Mouse (Mus musculus): ENCODE data around the gene Krtcap2. TPM values are rescaled to one million over a fixed set of nuclear protein-coding genes. Genes with fewer than 3 reads are reported as not detected.

Krtcap2 gene
- polyA plus RNA-seq, 1 experiment from 2014 or later: 282 TPM

DNA sequence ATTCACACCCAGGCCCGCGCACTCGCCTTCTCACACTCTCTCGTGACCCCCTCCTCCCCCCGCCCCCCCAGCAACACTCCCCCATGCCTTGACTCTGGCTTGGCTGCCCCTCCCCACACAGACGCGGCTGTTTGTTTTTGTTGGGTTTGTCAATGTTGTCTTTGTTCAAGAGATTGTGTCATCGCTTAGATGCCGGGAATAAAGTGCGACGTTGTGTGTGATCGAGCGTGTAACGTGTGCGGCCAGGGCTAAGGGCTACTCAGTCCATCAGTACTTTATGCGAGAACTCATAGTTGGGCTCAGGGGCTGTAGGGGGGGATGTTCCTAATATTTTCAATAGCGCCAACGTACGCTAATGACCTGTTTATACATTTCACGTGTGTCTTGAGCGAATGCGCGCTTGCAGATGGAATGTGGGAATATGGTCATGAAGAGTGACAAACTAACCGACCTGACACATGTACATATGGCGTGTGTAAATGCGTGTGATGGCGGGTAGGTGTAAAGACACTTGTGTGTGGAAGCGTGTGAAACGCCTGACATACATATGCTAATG, 34.4 kb downstream of the Krtcap2 start:
- peak overlapping the region; percentile 74 for H3K27ac ChIP-seq (replicated peaks)
- H3K4me3 ChIP-seq: peak overlapping the region; percentile 61
- peaks cover 46% of the 10 kb centered on the region for H3K4me1 ChIP-seq
- H3K27me3 ChIP-seq (ENCODE audit: low read depth, poor library complexity, severe bottlenecking): peaks cover 76% of the 10 kb centered on the region
- DNase-seq (ENCODE audit: low spot score): peak; percentile 34
- no peaks in the 10 kb centered on the region for H3K36me3 ChIP-seq
- WGBS: under 1% methylated on average over 29 of the region's 29 CpGs
- H3K9me3 ChIP-seq (replicated peaks): no peaks in the 10 kb centered on the region

DNA sequence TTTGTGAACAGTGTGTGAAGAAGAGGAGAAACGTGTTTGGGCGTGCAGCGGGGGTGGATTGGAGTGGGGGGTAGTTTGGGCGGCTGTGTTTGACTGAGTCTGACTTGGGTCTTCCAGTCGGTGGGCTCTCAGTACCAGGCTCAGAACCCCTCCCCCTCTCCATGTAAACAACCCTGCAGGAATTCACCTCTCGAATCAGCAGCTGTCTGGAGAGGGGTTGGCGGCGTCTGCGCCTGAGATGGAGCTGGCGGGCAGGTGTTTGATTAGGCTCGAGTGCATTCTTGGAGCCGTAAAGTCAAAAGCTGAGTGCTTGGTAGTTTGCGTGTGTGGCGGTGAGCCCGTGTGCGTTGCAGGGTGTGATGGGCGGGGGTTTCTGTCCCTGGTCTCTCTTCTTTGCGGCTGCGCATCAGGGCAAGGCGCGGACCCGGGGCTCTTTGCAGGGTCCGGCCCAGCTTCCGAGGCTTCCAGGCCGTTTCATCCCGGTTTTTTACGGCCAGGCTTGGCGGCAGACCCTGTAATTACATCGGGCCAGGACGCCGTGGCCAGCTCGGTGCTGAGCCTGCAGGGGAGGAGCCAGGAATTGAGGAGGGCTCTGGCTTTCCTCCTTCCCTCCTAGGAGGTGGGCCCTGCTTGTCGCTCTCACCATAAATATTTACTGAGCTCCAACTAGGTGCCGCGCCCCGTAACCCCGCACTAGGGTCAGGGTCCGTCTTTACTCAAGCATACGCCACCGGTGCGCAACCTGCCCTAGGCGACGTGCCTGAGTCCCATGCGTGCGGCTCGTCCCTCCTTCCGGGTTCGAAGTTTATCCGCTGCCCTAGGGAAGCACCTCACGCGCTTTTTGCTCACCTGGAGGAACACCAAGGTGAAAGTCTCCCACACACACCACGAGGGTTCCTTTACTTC, 35.1 kb downstream of the Krtcap2 start, which contains the start of gene Efna1:
Efna1 (minus strand) TSS at position 537 of the 906 bp plus-strand sequence.
- H3K27me3 ChIP-seq (ENCODE audit: low read depth, poor library complexity, severe bottlenecking): peaks cover 72% of the 10 kb centered on the region
- H3K4me3 ChIP-seq: peak within 1 kb of the TSS; percentile 61
- H3K36me3 ChIP-seq: no peaks in the 10 kb centered on the region
- H3K4me1 ChIP-seq: peaks cover 46% of the 10 kb centered on the region
- peak within 1 kb of the TSS; percentile 74 for H3K27ac ChIP-seq (replicated peaks)
- H3K9me3 ChIP-seq (replicated peaks): no peaks in the 10 kb centered on the region
- peak; percentile 64 for DNase-seq (ENCODE audit: low spot score)
- WGBS: under 1% methylated on average over 52 of the region's 52 CpGs

- H3K4me1 ChIP-seq: peaks cover 46% of the 10 kb centered on the region
- peak overlapping the region; percentile 70 for H3K27ac ChIP-seq (replicated peaks)
These were observed 36.0 kb downstream of the Krtcap2 start for GRCm38 (mm10) chr3:89281579-89282290.

DNA sequence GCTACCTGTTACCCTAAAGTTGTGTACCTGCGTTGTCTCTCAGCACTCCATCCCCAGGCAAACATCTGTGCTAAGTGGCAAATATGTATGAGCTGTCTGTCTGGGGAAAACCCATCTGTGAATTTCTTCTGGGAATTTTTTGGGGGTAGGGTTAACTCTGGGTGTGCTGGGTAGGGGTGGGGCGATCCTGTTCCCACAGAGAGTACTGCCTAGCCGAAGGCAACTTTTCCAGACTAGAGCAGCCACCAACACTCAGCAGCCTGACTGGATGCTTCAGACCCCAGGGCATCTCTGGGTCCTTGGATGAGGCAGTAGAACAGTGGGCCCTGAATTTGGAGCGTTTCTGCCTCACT, 36.5 kb downstream of the Krtcap2 start:
- DNase-seq (ENCODE audit: low spot score): no peak
- Histone ChIP-seq H3K36me3 (no peaks in the 10 kb centered on the region), H3K4me3 (no peak overlapping the region), H3K9me3 (replicated peaks) (no peaks in the 10 kb centered on the region), H3K27ac (replicated peaks) (peak overlapping the region; percentile 70), H3K27me3 (ENCODE audit: low read depth, poor library complexity, severe bottlenecking) (peaks cover 58% of the 10 kb centered on the region), H3K4me1 (peaks cover 43% of the 10 kb centered on the region)
- 28% methylated on average over 4 of the region's 4 CpGs for WGBS

More at GRCm38 (mm10) chr3:89281579-89282290, 36.0 kb downstream of the Krtcap2 start:
- Histone ChIP-seq H3K36me3 (no peaks in the 10 kb centered on the region), H3K4me3 (peak overlapping the region; percentile 61), H3K27me3 (ENCODE audit: low read depth, poor library complexity, severe bottlenecking) (peaks cover 63% of the 10 kb centered on the region), H3K9me3 (replicated peaks) (no peaks in the 10 kb centered on the region)
- 10% methylated on average over 20 of the region's 20 CpGs for WGBS
- DNase-seq (ENCODE audit: low spot score): peak; percentile 86

- 92% methylated on average over 3 of the region's 3 CpGs for WGBS
- Histone ChIP-seq H3K4me3 (no peak overlapping the region), H3K27me3 (ENCODE audit: low read depth, poor library complexity, severe bottlenecking) (peaks cover 38% of the 10 kb centered on the region), H3K36me3 (no peaks in the 10 kb centered on the region), H3K27ac (replicated peaks) (no peak overlapping the region), H3K4me1 (peaks cover 44% of the 10 kb centered on the region), H3K9me3 (replicated peaks) (no peaks in the 10 kb centered on the region)
- DNase-seq (ENCODE audit: low spot score): no peak
These were observed 38.5 kb downstream of the Krtcap2 start for GRCm38 (mm10) chr3:89284261-89284660.

GRCm38 (mm10) chr3:89285526-89285925, 39.8 kb downstream of the Krtcap2 start:
- no peak overlapping the region for H3K27ac ChIP-seq (replicated peaks)
- no peak for DNase-seq (ENCODE audit: low spot score)
- H3K27me3 ChIP-seq (ENCODE audit: low read depth, poor library complexity, severe bottlenecking): peaks cover 25% of the 10 kb centered on the region
- H3K4me3 ChIP-seq: no peak overlapping the region
- no peaks in the 10 kb centered on the region for H3K9me3 ChIP-seq (replicated peaks)
- no peaks in the 10 kb centered on the region for H3K36me3 ChIP-seq
- peaks cover 33% of the 10 kb centered on the region for H3K4me1 ChIP-seq
- 53% methylated on average over 2 of the region's 2 CpGs for WGBS

DNA sequence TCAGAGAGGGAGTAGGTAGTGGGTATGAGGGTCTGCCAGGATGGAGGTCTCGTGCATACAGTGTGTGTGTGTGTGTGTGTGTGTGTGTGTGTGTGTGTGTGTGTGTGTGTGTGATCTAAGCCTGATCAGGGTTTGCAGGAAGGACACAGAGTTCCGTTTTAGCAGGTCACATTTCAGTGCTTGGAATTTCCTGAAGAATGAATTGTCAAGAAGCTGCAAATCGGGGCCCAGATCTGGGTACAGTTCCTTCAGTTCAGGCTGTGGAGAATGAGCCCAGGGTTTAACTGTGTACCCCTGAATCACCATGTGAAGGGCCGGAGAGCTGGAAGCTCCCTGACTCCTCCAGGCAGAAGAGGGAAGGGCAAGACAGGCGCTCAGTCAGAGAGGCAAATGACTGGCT, 41.5 kb downstream of the Krtcap2 start:
- 58% methylated on average over 5 of the region's 5 CpGs for WGBS
- Histone ChIP-seq H3K36me3 (no peaks in the 10 kb centered on the region), H3K27ac (replicated peaks) (no peak overlapping the region), H3K4me3 (no peak overlapping the region), H3K4me1 (peaks cover 15% of the 10 kb centered on the region), H3K27me3 (ENCODE audit: low read depth, poor library complexity, severe bottlenecking) (peaks cover 9% of the 10 kb centered on the region; the same call in 1 of the 2 replicates), H3K9me3 (replicated peaks) (no peaks in the 10 kb centered on the region)
- no peak for DNase-seq (ENCODE audit: low spot score)

GRCm38 (mm10) chr3:89288503-89288928, 42.8 kb downstream of the Krtcap2 start:
- Histone ChIP-seq H3K4me3 (no peak overlapping the region), H3K27me3 (ENCODE audit: low read depth, poor library complexity, severe bottlenecking) (peaks cover 4% of the 10 kb centered on the region; the same call in 1 of the 2 replicates), H3K36me3 (no peaks in the 10 kb centered on the region), H3K27ac (replicated peaks) (no peak overlapping the region), H3K9me3 (replicated peaks) (no peaks in the 10 kb centered on the region), H3K4me1 (peaks cover 14% of the 10 kb centered on the region; the same call in 1 of the 2 replicates)
- WGBS: 61% methylated on average over 7 of the region's 7 CpGs
- no peak for DNase-seq (ENCODE audit: low spot score)

DNA sequence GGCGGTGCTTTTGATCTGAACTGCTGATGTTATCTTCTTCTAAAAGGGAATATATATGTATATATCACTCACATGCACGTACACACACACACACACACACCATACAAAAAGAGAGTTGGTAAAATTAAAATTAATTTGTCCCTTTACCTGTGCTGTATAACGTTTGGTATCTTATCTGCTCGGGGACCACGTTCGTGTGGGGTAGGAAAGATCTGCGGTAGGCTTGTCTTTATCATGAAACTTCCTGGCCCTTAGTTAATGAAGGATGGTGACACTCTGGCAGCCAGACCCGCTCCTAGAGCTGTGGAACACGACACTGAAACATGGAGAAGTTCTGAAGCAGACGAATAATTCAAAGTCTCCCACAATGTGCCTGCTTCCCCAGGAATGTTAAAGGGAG, 46.1 kb downstream of the Krtcap2 start:
- 81% methylated on average over 10 of the region's 10 CpGs for WGBS
- no peak overlapping the region for H3K4me3 ChIP-seq
- DNase-seq (ENCODE audit: low spot score): no peak

GRCm38 (mm10) chr3:89292303-89292702, 46.5 kb downstream of the Krtcap2 start:
- Histone ChIP-seq H3K27ac (replicated peaks) (no peak overlapping the region), H3K9me3 (replicated peaks) (no peaks in the 10 kb centered on the region), H3K4me1 (peaks cover 14% of the 10 kb centered on the region; the same call in 1 of the 2 replicates), H3K27me3 (ENCODE audit: low read depth, poor library complexity, severe bottlenecking) (no peaks in the 10 kb centered on the region), H3K4me3 (no peak overlapping the region), H3K36me3 (no peaks in the 10 kb centered on the region)
- 74% methylated on average over 5 of the region's 5 CpGs for WGBS
- no peak for DNase-seq (ENCODE audit: low spot score)

More for the DNA sequence above, 46.1 kb downstream of the Krtcap2 start:
- Histone ChIP-seq H3K4me1 (peaks cover 14% of the 10 kb centered on the region; the same call in 1 of the 2 replicates), H3K27ac (replicated peaks) (no peak overlapping the region), H3K9me3 (replicated peaks) (no peaks in the 10 kb centered on the region), H3K36me3 (no peaks in the 10 kb centered on the region), H3K27me3 (ENCODE audit: low read depth, poor library complexity, severe bottlenecking) (no peaks in the 10 kb centered on the region)

DNA sequence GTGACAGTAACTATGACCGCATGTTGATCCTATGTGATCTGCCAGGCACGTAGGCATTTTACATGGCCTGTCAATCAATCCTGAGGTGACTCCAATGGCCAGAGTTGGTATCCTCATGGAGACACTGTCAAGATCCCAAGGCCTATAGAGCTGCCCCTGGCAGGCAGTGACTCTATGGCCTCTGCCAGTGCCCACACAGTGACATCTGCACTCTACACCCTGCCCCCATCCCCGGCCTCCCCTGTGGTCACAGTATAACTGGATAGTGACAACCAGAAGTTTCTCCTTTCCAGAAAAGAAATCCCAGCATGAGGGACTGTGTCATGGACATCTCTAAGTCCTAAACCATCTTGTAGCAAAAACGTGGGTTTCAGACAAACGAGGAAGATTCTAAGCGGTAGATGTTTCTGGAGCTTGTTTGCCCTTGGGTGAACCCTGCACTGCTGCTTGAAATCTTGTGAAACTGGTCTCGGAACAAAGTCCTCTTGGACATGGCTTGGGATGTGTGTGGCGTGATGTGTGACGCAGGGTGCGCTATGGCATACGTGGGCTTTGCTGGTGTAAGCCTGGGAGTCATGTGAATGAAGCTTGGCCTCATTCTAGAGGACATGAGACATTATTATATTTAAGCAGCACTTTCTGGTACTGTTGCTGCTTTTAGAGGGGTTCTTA, 47.6 kb downstream of the Krtcap2 start:
- no peaks in the 10 kb centered on the region for H3K9me3 ChIP-seq (replicated peaks)
- no peaks in the 10 kb centered on the region for H3K36me3 ChIP-seq
- H3K4me1 ChIP-seq: peaks cover 10% of the 10 kb centered on the region; the same call in 1 of the 2 replicates
- 92% methylated on average over 11 of the region's 11 CpGs for WGBS
- H3K27ac ChIP-seq (replicated peaks): no peak overlapping the region
- no peak for DNase-seq (ENCODE audit: low spot score)
- H3K4me3 ChIP-seq: no peak overlapping the region
- peaks cover 6% of the 10 kb centered on the region; the same call in 1 of the 2 replicates for H3K27me3 ChIP-seq (ENCODE audit: low read depth, poor library complexity, severe bottlenecking)

DNA sequence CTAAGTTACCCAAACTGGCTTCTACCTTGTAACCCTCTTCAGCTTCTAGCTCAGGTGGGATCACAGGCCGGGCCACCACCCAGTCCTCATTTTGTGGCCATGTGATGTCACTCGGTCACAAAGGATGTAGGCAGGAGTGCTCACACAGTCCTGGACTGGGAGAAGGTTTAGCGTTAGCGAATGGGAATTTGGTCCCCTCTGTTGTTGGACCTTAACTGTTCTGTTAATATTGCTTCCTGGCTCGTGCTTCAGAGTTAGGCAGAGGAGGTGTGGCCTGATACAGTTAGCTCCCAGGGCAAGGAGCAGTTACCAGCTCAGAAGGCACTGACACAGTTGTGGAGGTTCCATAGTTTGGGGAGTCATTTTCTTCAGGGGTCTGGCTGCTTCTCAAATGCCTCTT, 48.4 kb downstream of the Krtcap2 start:
- no peak for DNase-seq (ENCODE audit: low spot score)
- no peak overlapping the region for H3K4me3 ChIP-seq
- no peak overlapping the region for H3K27ac ChIP-seq (replicated peaks)
- H3K36me3 ChIP-seq: no peaks in the 10 kb centered on the region
- H3K9me3 ChIP-seq (replicated peaks): no peaks in the 10 kb centered on the region
- WGBS: 84% methylated on average over 5 of the region's 5 CpGs
- peaks cover 14% of the 10 kb centered on the region for H3K27me3 ChIP-seq (ENCODE audit: low read depth, poor library complexity, severe bottlenecking)
- peaks cover 2% of the 10 kb centered on the region for H3K4me1 ChIP-seq
